Mouse (Mus musculus) MEL (cell line): ENCODE results near the gene Tbxas1. TPM values are rescaled to one million over a fixed set of nuclear protein-coding genes. Genes with fewer than 3 reads are reported as not detected.

Source experiments
- DNase-seq: peaks from one replicate; pipeline ENCODE4 v3.0.0; 2011; ENCODE audit warnings: low read depth, low spot score
- H3K27ac ChIP-seq: 2 replicates; pipeline ENCODE4 v1.5.1; 2012; ENCODE audit warnings: low read depth, mild to moderate bottlenecking, control low read depth, low read length, moderate library complexity; ENCODE audit not compliant: control insufficient read depth
- H3K27me3 ChIP-seq, 2 experiments: fragments of 150-350 bp in 1 of 2; sonication (generic) in 1 of 2; 2 replicates each; pipeline ENCODE4 v1.6.1; 2012; ENCODE audit warnings: low read length in 2 of 2, mild to moderate bottlenecking in 2 of 2, improper control_type of control experiment in 1 of 2, moderate library complexity in 1 of 2; ENCODE audit not compliant: insufficient read depth in 2 of 2, control insufficient read depth in 1 of 2
- H3K36me3 ChIP-seq, 2 experiments: 2 replicates each; pipeline ENCODE4 v1.6.1; 2012 to 2014; ENCODE audit warnings: low read length in 2 of 2, improper control_type of control experiment in 1 of 2, inconsistent platforms in 1 of 2, mild to moderate bottlenecking in 1 of 2; ENCODE audit not compliant: insufficient read depth in 2 of 2, control insufficient read depth in 1 of 2
- H3K4me1 ChIP-seq, 2 experiments: fragments of 150-350 bp in 1 of 2; sonication (generic) in 1 of 2; 2 replicates each; pipeline ENCODE4 v1.6.1; 2012; ENCODE audit warnings: low read length in 2 of 2, improper control_type of control experiment in 1 of 2, mild to moderate bottlenecking in 1 of 2; ENCODE audit not compliant: insufficient read depth in 2 of 2, control insufficient read depth in 1 of 2
- H3K4me3 ChIP-seq, 2 experiments: fragments of 150-350 bp in 1 of 2; sonication (generic) in 1 of 2; 2 replicates each; pipeline ENCODE4 v1.5.1; 2012; ENCODE audit warnings: low read depth in 2 of 2, low read length in 2 of 2, mild to moderate bottlenecking in 2 of 2, moderate library complexity in 2 of 2, control low read depth in 1 of 2, improper control_type of control experiment in 1 of 2; ENCODE audit not compliant: control insufficient read depth in 1 of 2, insufficient read depth in 1 of 2
- H3K79me2 ChIP-seq: 2 replicates; pipeline ENCODE4 v1.6.1; 2012; ENCODE audit warnings: mild to moderate bottlenecking, low read length, moderate library complexity; ENCODE audit not compliant: control insufficient read depth, poor library complexity, insufficient read depth
- H3K9ac ChIP-seq: 2 replicates; pipeline ENCODE4 v1.6.1; 2012; ENCODE audit warnings: low read depth, mild to moderate bottlenecking, control low read depth, low read length, moderate library complexity; ENCODE audit not compliant: control insufficient read depth, poor library complexity, severe bottlenecking
- H3K9me3 ChIP-seq: fragments of 150-350 bp; sonication (generic); replicated peaks from 2 replicates; pipeline ENCODE4 v1.6.1; 2012; ENCODE audit warnings: mild to moderate bottlenecking, low read length, improper control_type of control experiment, moderate library complexity; ENCODE audit not compliant: insufficient read depth
- E2F4 ChIP-seq: IDR thresholded peaks from 2 replicates; pipeline ENCODE4 v1.6.1; 2011; ENCODE audit warnings: low read depth, low read length, improper control_type of control experiment, borderline replicate concordance
- ELF1 ChIP-seq: IDR thresholded peaks from 2 replicates; pipeline ENCODE4 v1.6.1; 2014; ENCODE audit warnings: low read depth, mild to moderate bottlenecking, inconsistent platforms, low read length, improper control_type of control experiment, moderate library complexity
- HCFC1 ChIP-seq: IDR thresholded peaks from 2 replicates; pipeline ENCODE4 v1.6.1; 2012; ENCODE audit warnings: low read depth, mild to moderate bottlenecking, inconsistent platforms, low read length, improper control_type of control experiment, moderate library complexity
- JUND ChIP-seq: IDR thresholded peaks from 2 replicates; pipeline ENCODE4 v1.6.1; 2011; ENCODE audit warnings: low read depth, mild to moderate bottlenecking, improper control_type of control experiment, low read length
- KAT2A ChIP-seq: conservative IDR thresholded peaks from 2 replicates; pipeline ENCODE4 v1.6.1; 2012; ENCODE audit warnings: low read depth, low read length, improper control_type of control experiment, inconsistent platforms
- MXI1 ChIP-seq: IDR thresholded peaks from 2 replicates; pipeline ENCODE4 v1.6.1; 2011; ENCODE audit warnings: mild to moderate bottlenecking, low read depth, low read length, improper control_type of control experiment
- MYB ChIP-seq: IDR thresholded peaks from 2 replicates; pipeline ENCODE4 v1.6.1; 2011; ENCODE audit warnings: mild to moderate bottlenecking, low read depth, low read length, improper control_type of control experiment
- MYC ChIP-seq: IDR thresholded peaks from 2 replicates; pipeline ENCODE4 v1.6.1; 2011; ENCODE audit warnings: low read depth, mild to moderate bottlenecking, low read length, improper control_type of control experiment, moderate library complexity
- NRF1 ChIP-seq: IDR thresholded peaks from 2 replicates; pipeline ENCODE4 v1.6.1; 2014; ENCODE audit warnings: low read depth, mild to moderate bottlenecking, inconsistent platforms, low read length, improper control_type of control experiment, moderate library complexity; ENCODE audit not compliant: poor library complexity, insufficient read depth, severe bottlenecking
- POLR2A ChIP-seq, 2 experiments: IDR thresholded peaks; 2 replicates each; pipeline ENCODE4 v1.6.1; 2011 to 2012; ENCODE audit warnings: low read length in 2 of 2, mild to moderate bottlenecking in 2 of 2, control low read depth in 1 of 2, improper control_type of control experiment in 1 of 2, low read depth in 1 of 2, moderate library complexity in 1 of 2; ENCODE audit not compliant: control insufficient read depth in 1 of 2, insufficient read depth in 1 of 2, poor library complexity in 1 of 2
- POLR2AphosphoS5 ChIP-seq: IDR thresholded peaks from 2 replicates; pipeline ENCODE4 v1.6.1; 2012; ENCODE audit warnings: low read depth, borderline replicate concordance, mild to moderate bottlenecking, inconsistent platforms, low read length, moderate library complexity, mixed read lengths
- RAD21 ChIP-seq: IDR thresholded peaks from 2 replicates; pipeline ENCODE4 v1.6.1; 2011; ENCODE audit warnings: mild to moderate bottlenecking, low read depth, low read length, improper control_type of control experiment
- RCOR1 ChIP-seq: IDR thresholded peaks from 2 replicates; pipeline ENCODE4 v1.6.1; 2012; ENCODE audit warnings: low read depth, mild to moderate bottlenecking, inconsistent platforms, low read length, improper control_type of control experiment
- SIN3A ChIP-seq: IDR thresholded peaks from 2 replicates; pipeline ENCODE4 v1.6.1; 2012; ENCODE audit warnings: low read length, improper control_type of control experiment, inconsistent platforms
- SMC3 ChIP-seq: IDR thresholded peaks from 2 replicates; pipeline ENCODE4 v1.6.1; 2011; ENCODE audit warnings: low read depth, low read length, improper control_type of control experiment
- TBP ChIP-seq: IDR thresholded peaks from 2 replicates; pipeline ENCODE4 v1.8.0; 2011; ENCODE audit warnings: low read depth, low read length, improper control_type of control experiment
- UBTF ChIP-seq: IDR thresholded peaks from 2 replicates; pipeline ENCODE4 v1.6.1; 2012; ENCODE audit warnings: low read depth, mild to moderate bottlenecking, inconsistent platforms, low read length, improper control_type of control experiment, moderate library complexity, borderline replicate concordance; ENCODE audit not compliant: insufficient read depth
- USF1 ChIP-seq: IDR thresholded peaks from 2 replicates; pipeline ENCODE4 v1.6.1; 2014; ENCODE audit warnings: low read depth, mild to moderate bottlenecking, inconsistent platforms, low read length, improper control_type of control experiment, moderate library complexity
- ZKSCAN1 ChIP-seq: IDR thresholded peaks from 2 replicates; pipeline ENCODE4 v1.6.1; 2012; ENCODE audit warnings: low read depth, mild to moderate bottlenecking, inconsistent platforms, low read length, improper control_type of control experiment, moderate library complexity
- ZNF384 ChIP-seq: IDR thresholded peaks from 2 replicates; pipeline ENCODE4 v1.6.1; 2012; ENCODE audit warnings: low read depth, mild to moderate bottlenecking, inconsistent platforms, low read length, improper control_type of control experiment
- polyA plus RNA-seq, 2 experiments: library from polyadenylated mRNA; stranded (reverse) in 1 of 2; unstranded in 1 of 2; fragments of >175 nt in 1 of 2; fragments of >200 nt in 1 of 2; gene quantifications; 2 replicates each; pipeline versions ENCODE4 v1.2.1 to v1.2.4; 2012; ENCODE audit warnings: low replicate concordance in 2 of 2, low read depth in 1 of 2; ENCODE audit not compliant: insufficient read length in 2 of 2, insufficient read depth in 1 of 2, missing spikeins in 1 of 2
- total RNA-seq: library from RNA; depleted of rRNA; stranded (reverse); fragments of 300-350 nt; gene quantifications from 2 replicates; pipeline ENCODE4 v1.2.3, GENCODE M21; 2012

The Tbxas1 gene
- total and polyA plus RNA-seq, 3 experiments, result 0.54 to 2.7 TPM; not detected in 1

- no peak for DNase-seq
- Histone ChIP-seq H3K9me3 (no peaks in the 10 kb centered on the region), H3K4me3 (no peak overlapping the region), H3K9ac (no peak overlapping the region), H3K27ac (no peak overlapping the region), H3K36me3 (peaks cover 0 to 14% of the 10 kb centered on the region in 2 experiments; a peak in 2 of 4 replicates), H3K4me1 (peaks cover 6 to 16% of the 10 kb centered on the region in 2 experiments), H3K79me2 (0 out of 2 replicates have a peak, but pooled peaks cover 2% of the 10 kb centered on the region), H3K27me3 (no peaks in the 10 kb centered on the region)
- no peak for TF ChIP-seq POLR2AphosphoS5
- TF ChIP-seq JUND, result no peak
- no peak for TF ChIP-seq MYB
- no peak for TF ChIP-seq HCFC1
- TF ChIP-seq MYC, result no peak
- no peak for TF ChIP-seq MXI1
- TF ChIP-seq TBP, result no peak
- no peak for TF ChIP-seq NRF1
- TF ChIP-seq SMC3, result no peak
- no peak for TF ChIP-seq SIN3A
- no peak for TF ChIP-seq ZKSCAN1
- TF ChIP-seq POLR2A (IDR thresholded peaks at IDR 0.05; ENCODE audit: control insufficient read depth in 1 of 2, insufficient read depth in 1 of 2, low read depth in 1 of 2, low read length in 2 of 2, poor library complexity in 1 of 2), result no peak
- TF ChIP-seq UBTF, result no peak
- no peak for TF ChIP-seq RAD21
- no peak for TF ChIP-seq E2F4
Measured at GRCm38 (mm10) chr6:38840780-38841179, 34.4 kb upstream of the Tbxas1 start.

DNA sequence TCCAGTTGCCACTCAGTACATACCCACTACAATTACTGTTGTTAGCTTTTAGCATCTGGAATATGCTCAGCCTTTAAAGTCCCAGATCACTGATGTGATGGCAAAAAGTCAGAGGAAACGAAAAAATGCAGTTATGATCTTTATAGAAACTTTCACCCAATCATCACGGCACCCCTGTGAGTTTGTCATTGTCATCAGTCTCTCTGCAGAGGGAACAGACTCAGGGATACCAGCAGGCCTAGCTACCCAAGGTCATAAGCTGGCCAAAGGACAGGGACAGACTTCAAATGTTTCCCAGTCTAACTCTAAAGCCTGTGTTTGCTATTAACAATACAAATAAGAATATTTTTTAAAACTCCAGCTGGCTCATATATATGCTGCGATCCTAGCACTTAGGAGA, 33.7 kb upstream of the Tbxas1 start:
- Histone ChIP-seq H3K4me1 (peaks cover 2 to 16% of the 10 kb centered on the region in 2 experiments), H3K27ac (no peak overlapping the region), H3K9me3 (no peaks in the 10 kb centered on the region), H3K4me3 (no peak overlapping the region), H3K9ac (no peak overlapping the region), H3K36me3 (peaks cover 0 to 14% of the 10 kb centered on the region in 2 experiments; a peak in 2 of 4 replicates), H3K27me3 (no peaks in the 10 kb centered on the region), H3K79me2 (0 out of 2 replicates have a peak, but pooled peaks cover 2% of the 10 kb centered on the region)
- TF ChIP-seq POLR2A (IDR thresholded peaks at IDR 0.05; ENCODE audit: control insufficient read depth in 1 of 2, insufficient read depth in 1 of 2, low read depth in 1 of 2, low read length in 2 of 2, poor library complexity in 1 of 2), result no peak
- no peak for TF ChIP-seq UBTF
- TF ChIP-seq USF1, result no peak
- TF ChIP-seq MXI1, result no peak
- TF ChIP-seq ELF1, result no peak
- TF ChIP-seq MYC, result no peak
- TF ChIP-seq KAT2A, result no peak
- TF ChIP-seq NRF1, result no peak
- TF ChIP-seq RCOR1, result no peak
- TF ChIP-seq ZNF384, result no peak
- no peak for DNase-seq
